Mouse (Mus musculus): ENCODE results near the gene Siva1. TPM values are rescaled to one million over a fixed set of nuclear protein-coding genes. Genes with fewer than 3 reads are reported as not detected.

Gene Siva1
- total and polyA plus RNA-seq, 3 experiments: 78.1 to 137 (median 135) TPM

- peaks cover 40 to 94% of the 10 kb centered on the region in 2 experiments for H3K4me1 ChIP-seq (ENCODE audit: control insufficient read depth in 1 of 2, insufficient read depth in 2 of 2)
- peak within 1 kb of the TSS; percentile 58 to 64 (median 61) for H3K4me3 ChIP-seq (replicated peaks in 1 of 3; ENCODE audit: low read depth in 2 of 3, low read length in 2 of 3, poor library complexity in 1 of 3)
- peak within 1 kb of the TSS; percentile 48 for H3K27ac ChIP-seq (ENCODE audit: insufficient read depth, low read depth)
- in situ Hi-C loops (cut with MboI; ENCODE audit: low pct_ligation_motif_present, low pct_unique_long_range_greater_than_20kb, low sequenced_read_pairs) (no loop called here), dilution Hi-C loops (cut with MboI; ENCODE audit: extremely low pct_ligation_motif_present, extremely low pct_unique_long_range_greater_than_20kb, low sequenced_read_pairs) (no loop called here)
- no peaks in the 10 kb centered on the region for H3K79me2 ChIP-seq (replicated peaks; ENCODE audit: control insufficient read depth, extremely low read depth, insufficient read depth, poor library complexity, severe bottlenecking)
- H3K9me3 ChIP-seq (replicated peaks; ENCODE audit: low read length): no peaks in the 10 kb centered on the region
- H3K9ac ChIP-seq (ENCODE audit: insufficient read depth, low read depth): peak within 1 kb of the TSS; percentile 50
- peaks cover 7 to 15% of the 10 kb centered on the region in 2 experiments for H3K36me3 ChIP-seq (replicated peaks in 1 of 2; ENCODE audit: control insufficient read depth in 1 of 2, insufficient read depth in 1 of 2, low read length in 1 of 2)
- no peaks in the 10 kb centered on the region for H3K27me3 ChIP-seq (replicated peaks)
- TF ChIP-seq CHD1 (IDR thresholded peaks at IDR 0.05; ENCODE audit: low read depth, low read length) (no peak), TCF12 (IDR thresholded peaks at IDR 0.05; ENCODE audit: low read depth, low read length) (peak; percentile 65), RAD21 (IDR thresholded peaks at IDR 0.05; ENCODE audit: low read depth, low read length) (no peak), USF1 (IDR thresholded peaks at IDR 0.05; ENCODE audit: low read depth, low read length) (no peak), KAT2A (IDR thresholded peaks at IDR 0.05; ENCODE audit: insufficient replicate concordance, low read length) (no peak), USF2 (conservative IDR thresholded peaks at IDR 0.05; ENCODE audit: low read depth, low read length) (no peak), ETS1 (conservative IDR thresholded peaks at IDR 0.05; ENCODE audit: low read depth, low read length) (no peak), NRF1 (IDR thresholded peaks at IDR 0.05; ENCODE audit: low read depth, low read length) (peak; percentile 80), JUND (conservative IDR thresholded peaks at IDR 0.05; ENCODE audit: low read depth, low read length) (no peak), MEF2A (IDR thresholded peaks at IDR 0.05; ENCODE audit: borderline replicate concordance, low read depth, low read length) (no peak), SMC3 (IDR thresholded peaks at IDR 0.05; ENCODE audit: low read depth, low read length) (no peak), CTCF (conservative IDR thresholded peaks at IDR 0.05 in 1 of 2, IDR thresholded peaks at IDR 0.05 in 1 of 2; ENCODE audit: low read depth in 2 of 2, low read length in 2 of 2) (no peak), NELFE (IDR thresholded peaks at IDR 0.05; ENCODE audit: low read depth, low read length) (peak; percentile 85), MAFK (IDR thresholded peaks at IDR 0.05; ENCODE audit: insufficient replicate concordance, low read length) (no peak), E2F4 (IDR thresholded peaks at IDR 0.05; ENCODE audit: insufficient replicate concordance, low read depth, low read length) (no peak), ZC3H11A (IDR thresholded peaks at IDR 0.05; ENCODE audit: low read depth, low read length) (no peak), MYC (IDR thresholded peaks at IDR 0.05; ENCODE audit: low read depth, low read length) (no peak), ZMIZ1 (IDR thresholded peaks at IDR 0.05; ENCODE audit: low read depth, low read length) (peak; percentile 92), EP300 (IDR thresholded peaks at IDR 0.05; ENCODE audit: low read length) (0 out of 2 replicates have a peak, but pooled peaks have one; percentile 2), UBTF (IDR thresholded peaks at IDR 0.05; ENCODE audit: low read depth, low read length) (no peak), MXI1 (IDR thresholded peaks at IDR 0.05; ENCODE audit: low read depth, low read length) (peak; percentile 87), RCOR1 (conservative IDR thresholded peaks at IDR 0.05; ENCODE audit: low read depth, low read length) (no peak), POLR2AphosphoS2 (IDR thresholded peaks at IDR 0.05; ENCODE audit: low read depth, low read length) (no peak), SIN3A (IDR thresholded peaks at IDR 0.05; ENCODE audit: low read length) (peak; percentile 71), HCFC1 (IDR thresholded peaks at IDR 0.05; ENCODE audit: low read depth, low read length) (peak; percentile 42), ZNF384 (IDR thresholded peaks at IDR 0.05; ENCODE audit: low read depth, low read length) (no peak), PAX5 (IDR thresholded peaks at IDR 0.05; ENCODE audit: low read length) (no peak), ELF1 (IDR thresholded peaks at IDR 0.05; ENCODE audit: low read depth, low read length) (0 out of 2 replicates have a peak, but pooled peaks have one; percentile 4), GABPA (IDR thresholded peaks at IDR 0.05; ENCODE audit: insufficient replicate concordance, low read depth, low read length) (no peak), MAZ (IDR thresholded peaks at IDR 0.05; ENCODE audit: low read depth, low read length) (no peak), CHD2 (IDR thresholded peaks at IDR 0.05; ENCODE audit: low read length) (no peak), BHLHE40 (IDR thresholded peaks at IDR 0.05; ENCODE audit: low read depth, low read length) (peak; percentile 17; the same call in 1 of the 2 replicates), IRF4 (IDR thresholded peaks at IDR 0.05; ENCODE audit: low read depth, low read length) (peak; percentile 13; the same call in 1 of the 2 replicates), MAX (IDR thresholded peaks at IDR 0.05; ENCODE audit: low read length) (no peak; the same call in 1 of the 2 replicates), POLR2A (IDR thresholded peaks at IDR 0.05; ENCODE audit: low read depth, low read length) (peak; percentile 85), TBP (conservative IDR thresholded peaks at IDR 0.05; ENCODE audit: low read depth, low read length) (no peak), ZKSCAN1 (IDR thresholded peaks at IDR 0.05; ENCODE audit: borderline replicate concordance, low read depth, low read length) (no peak)
- H3K4me2 ChIP-seq (ENCODE audit: insufficient read depth, low read depth, poor library complexity, severe bottlenecking): peak within 1 kb of the TSS; percentile 64
- DNase-seq (ENCODE audit: extremely low read depth): peak; percentile 71
These were observed 24.7 kb upstream of the Siva1 start, which contains the start of gene Adssl1 for GRCm38 (mm10) chr12:112619686-112620353. Adssl1 (plus strand) TSS chr12:112620045.
